Mouse (Mus musculus) G1E (cell line): ENCODE data around the gene Sh3glb2. TPM values are rescaled to one million over a fixed set of nuclear protein-coding genes. Genes with fewer than 3 reads are reported as not detected.

Source experiments
- ATAC-seq: 2 replicates; pipeline ENCODE4 v1.8.0; 2016; ENCODE audit warnings: mild to moderate bottlenecking; ENCODE audit not compliant: insufficient number of reproducible peaks, poor library complexity, low FRiP score, severe bottlenecking; ENCODE audit errors: extremely low read depth
- DNase-seq: peaks from one replicate; pipeline ENCODE4 v3.0.0; 2012; ENCODE audit warnings: low spot score
- H3K27me3 ChIP-seq: 2 replicates; pipeline ENCODE4 v1.6.1; 2012; ENCODE audit warnings: mild to moderate bottlenecking, low read length, inconsistent platforms; ENCODE audit not compliant: insufficient read depth
- H3K36me3 ChIP-seq: replicated peaks from 2 replicates; pipeline ENCODE3; 2012; ENCODE audit warnings: mild to moderate bottlenecking, inconsistent platforms
- H3K4me1 ChIP-seq: 2 replicates; pipeline ENCODE4 v1.6.1; 2012; ENCODE audit warnings: low read depth, low read length, inconsistent platforms, mixed read lengths; ENCODE audit not compliant: insufficient read depth
- H3K4me3 ChIP-seq: 2 replicates; pipeline ENCODE4 v1.5.1; 2012; ENCODE audit warnings: low read depth, mild to moderate bottlenecking, inconsistent platforms, low read length, moderate library complexity, mixed read lengths
- H3K9me3 ChIP-seq: replicated peaks from 2 replicates; pipeline ENCODE4 v1.6.1; 2012; ENCODE audit warnings: inconsistent platforms
- CTCF ChIP-seq: IDR thresholded peaks from 2 replicates; pipeline ENCODE4 v1.5.1; 2012; ENCODE audit warnings: low read depth, low read length, inconsistent platforms, mixed read lengths
- GATA1 ChIP-seq: IDR thresholded peaks from 2 replicates; pipeline ENCODE4 v1.6.1; 2012; ENCODE audit warnings: borderline replicate concordance, low read length, inconsistent platforms, mixed read lengths
- GATA2 ChIP-seq: IDR thresholded peaks from 2 replicates; pipeline ENCODE4 v1.6.1; 2012; ENCODE audit warnings: low read depth, low read length, inconsistent platforms, borderline replicate concordance
- POLR2AphosphoS5 ChIP-seq: IDR thresholded peaks from 2 replicates; pipeline ENCODE4 v1.6.1; 2012; ENCODE audit warnings: low read depth, low read length, inconsistent platforms; ENCODE audit not compliant: insufficient replicate concordance
- TAL1 ChIP-seq: conservative IDR thresholded peaks from 2 replicates; pipeline ENCODE4 v1.6.1; 2012; ENCODE audit warnings: low read depth, low read length, inconsistent platforms, mixed read lengths
- polyA plus RNA-seq: library from polyadenylated mRNA; stranded (reverse); fragments of >175 nt; gene quantifications from 2 replicates; pipeline ENCODE4 v1.2.3, GENCODE M21; 2012
- total RNA-seq, 2 experiments: library from RNA; stranded (forward) in 1 of 2; stranded (reverse) in 1 of 2; fragments of 200-1000 nt in 1 of 2; fragments of >200 nt in 1 of 2; fragmentation: Nextera tagmentation in 1 of 2; gene quantifications; 2 replicates each; pipeline ENCODE4 v1.2.3; 2014 to 2017

Sh3glb2 gene
- total and polyA plus RNA-seq, 3 experiments = 20.8 to 31.3 (median 24.9) TPM

DNA sequence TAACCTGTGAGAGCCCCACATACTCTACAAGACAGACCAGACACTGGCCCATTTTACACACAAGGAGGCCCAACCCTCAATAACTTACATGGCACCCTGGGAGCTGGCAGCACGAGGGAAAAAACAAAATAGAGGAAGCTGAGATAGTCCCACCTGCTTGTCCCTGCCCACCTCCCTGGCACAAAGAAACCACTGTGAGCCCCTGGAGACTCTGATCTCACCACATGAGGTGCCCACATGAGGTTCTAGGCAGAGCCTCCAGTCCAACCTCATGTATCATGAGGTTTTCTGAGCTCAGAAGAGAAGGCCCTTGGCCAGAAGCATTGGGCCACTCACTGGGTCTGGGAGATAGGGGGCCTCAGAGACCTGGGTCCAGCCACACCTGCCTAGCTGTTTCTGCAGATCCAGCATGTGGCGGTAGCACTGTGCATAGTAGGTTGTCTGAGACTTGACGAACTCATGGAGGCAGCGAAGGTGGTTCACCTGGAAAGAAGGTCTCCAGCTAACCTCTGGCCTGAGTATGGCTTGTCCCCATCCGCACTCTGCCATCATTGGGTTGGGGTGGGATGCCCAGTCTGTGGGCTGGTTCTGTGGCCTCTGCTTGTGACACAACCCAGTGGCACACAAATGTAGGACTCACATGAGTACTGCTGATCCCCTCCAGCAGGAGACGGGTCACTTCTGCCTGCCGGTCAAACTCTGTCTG lies 13.0 kb downstream of the Sh3glb2 start:
- Histone ChIP-seq H3K4me1 (peaks cover 17% of the 10 kb centered on the region), H3K9me3 (no peaks in the 10 kb centered on the region), H3K27me3 (no peaks in the 10 kb centered on the region), H3K36me3 (peaks cover 100% of the 10 kb centered on the region), H3K4me3 (no peak overlapping the region)
- TF ChIP-seq CTCF = no peak
- TF ChIP-seq POLR2AphosphoS5 = no peak
- no peak for TF ChIP-seq TAL1
- DNase-seq = no peak
- ATAC-seq = no peak

DNA sequence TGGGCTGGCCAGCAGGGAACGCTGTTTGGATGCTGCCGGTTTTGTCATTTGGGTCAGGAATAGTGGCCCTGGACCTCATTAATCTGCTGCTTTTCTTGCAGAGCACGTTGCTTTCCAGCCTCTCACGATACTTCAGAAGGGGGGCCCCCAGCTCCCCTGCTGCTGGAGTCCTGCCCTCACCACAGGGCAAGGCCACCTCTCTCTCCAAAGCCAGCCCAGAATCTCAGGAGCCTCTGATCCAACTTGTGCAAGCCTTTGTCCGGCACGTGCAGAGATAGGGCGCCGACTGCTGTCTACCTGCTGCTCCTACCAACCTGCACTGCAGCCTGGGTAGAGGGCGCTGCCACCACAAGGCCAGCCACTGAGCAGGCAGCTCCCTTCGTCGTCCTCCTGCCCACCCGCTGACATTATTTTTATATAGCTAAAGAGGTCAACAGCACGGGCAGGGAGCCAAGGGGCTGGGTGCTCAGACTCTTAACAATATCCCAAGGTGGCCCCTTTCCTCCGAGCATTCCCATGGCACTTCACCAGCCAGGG lies 15.5 kb downstream of the Sh3glb2 start:
- H3K4me1 ChIP-seq = peaks cover 2% of the 10 kb centered on the region
- DNase-seq (no peak), ATAC-seq (no peak)
- H3K27me3 ChIP-seq = no peaks in the 10 kb centered on the region
- no peaks in the 10 kb centered on the region for H3K9me3 ChIP-seq
- peaks cover 100% of the 10 kb centered on the region for H3K36me3 ChIP-seq
- TF ChIP-seq CTCF = no peak
- TF ChIP-seq GATA2 = no peak
- no peak for TF ChIP-seq POLR2AphosphoS5
- no peak for TF ChIP-seq GATA1
- TF ChIP-seq TAL1 = no peak
- H3K4me3 ChIP-seq = no peak overlapping the region

DNA sequence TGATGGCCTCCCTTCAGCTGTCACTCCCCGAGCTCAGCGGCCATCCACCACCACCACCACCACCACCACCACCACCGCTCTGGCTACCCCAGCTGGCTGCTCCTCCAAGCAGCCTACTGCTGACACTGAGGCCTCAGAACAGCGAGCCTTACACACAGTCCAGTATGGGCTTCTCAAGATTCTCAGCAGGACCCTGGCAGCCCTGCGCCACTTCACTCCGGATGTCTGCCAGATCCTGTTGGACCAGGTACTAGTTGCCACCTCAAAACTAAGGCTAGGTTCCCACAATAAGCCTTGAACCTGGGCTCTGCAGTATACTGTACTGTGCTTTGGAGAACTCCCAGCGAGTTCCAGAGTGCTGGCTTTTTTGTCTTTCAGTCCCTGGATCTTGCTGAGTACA lies 16.6 kb downstream of the Sh3glb2 start:
- H3K4me1 ChIP-seq = peaks cover 2% of the 10 kb centered on the region
- no peak overlapping the region for H3K4me3 ChIP-seq
- no peak for DNase-seq
- TF ChIP-seq TAL1 (no peak), GATA1 (no peak), CTCF (no peak), POLR2AphosphoS5 (no peak), GATA2 (no peak)
- ATAC-seq = no peak
- H3K36me3 ChIP-seq = peaks cover 100% of the 10 kb centered on the region
- H3K27me3 ChIP-seq = no peaks in the 10 kb centered on the region
- no peaks in the 10 kb centered on the region for H3K9me3 ChIP-seq

DNA sequence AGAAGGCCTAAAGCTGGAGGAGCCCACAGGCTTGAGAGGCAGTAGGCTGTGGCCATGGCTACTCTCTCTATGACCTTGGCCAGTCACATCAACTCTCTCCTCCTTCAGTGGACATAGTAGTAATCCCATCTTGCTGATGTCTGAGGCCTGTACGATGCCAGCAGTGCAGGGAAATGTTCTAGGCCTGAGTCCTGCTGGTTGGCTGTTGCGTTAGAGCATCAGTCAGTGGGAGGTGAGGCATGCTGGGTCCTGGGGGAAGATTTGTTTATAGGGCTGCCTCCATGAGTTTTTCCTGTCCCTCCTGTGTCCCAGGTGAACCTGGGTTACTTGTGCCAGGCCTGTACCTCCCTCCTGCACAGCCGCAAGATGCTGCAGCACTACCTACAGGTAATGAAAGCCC lies 17.1 kb downstream of the Sh3glb2 start:
- DNase-seq (no peak), ATAC-seq (no peak)
- Histone ChIP-seq H3K36me3 (peaks cover 100% of the 10 kb centered on the region), H3K4me3 (no peak overlapping the region), H3K27me3 (no peaks in the 10 kb centered on the region), H3K9me3 (no peaks in the 10 kb centered on the region), H3K4me1 (peaks cover 2% of the 10 kb centered on the region)
- TF ChIP-seq GATA1 = no peak
- no peak for TF ChIP-seq GATA2
- TF ChIP-seq CTCF = no peak
- TF ChIP-seq POLR2AphosphoS5 = no peak
- TF ChIP-seq TAL1 = no peak

DNA sequence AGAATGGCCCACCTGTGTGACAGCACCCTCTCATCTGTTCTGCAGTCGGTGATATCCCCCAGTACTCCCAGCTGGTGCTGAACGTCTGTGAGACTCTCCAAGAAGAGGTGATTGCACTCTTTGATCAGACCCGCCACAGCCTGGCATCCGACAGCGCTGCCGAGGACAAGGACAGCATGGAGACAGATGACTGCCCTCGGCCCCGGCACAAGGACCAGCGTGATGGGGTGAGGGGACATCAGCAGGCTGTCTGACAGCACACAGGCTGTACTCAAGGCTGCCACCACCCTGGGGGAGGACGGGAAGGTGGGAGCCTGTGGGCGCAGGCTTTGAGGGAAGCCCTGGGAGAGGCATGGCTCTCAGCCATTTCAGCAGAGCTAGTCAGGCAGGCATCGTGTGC lies 22.0 kb downstream of the Sh3glb2 start:
- no peak overlapping the region for H3K4me3 ChIP-seq
- H3K4me1 ChIP-seq = no peaks in the 10 kb centered on the region; the same call in 1 of the 2 replicates
- H3K36me3 ChIP-seq = peaks cover 100% of the 10 kb centered on the region
- ATAC-seq (no peak), DNase-seq (no peak)
- H3K27me3 ChIP-seq = no peaks in the 10 kb centered on the region
- H3K9me3 ChIP-seq = no peaks in the 10 kb centered on the region
- TF ChIP-seq GATA1 (no peak), TAL1 (no peak), GATA2 (no peak), POLR2AphosphoS5 (no peak), CTCF (no peak)

DNA sequence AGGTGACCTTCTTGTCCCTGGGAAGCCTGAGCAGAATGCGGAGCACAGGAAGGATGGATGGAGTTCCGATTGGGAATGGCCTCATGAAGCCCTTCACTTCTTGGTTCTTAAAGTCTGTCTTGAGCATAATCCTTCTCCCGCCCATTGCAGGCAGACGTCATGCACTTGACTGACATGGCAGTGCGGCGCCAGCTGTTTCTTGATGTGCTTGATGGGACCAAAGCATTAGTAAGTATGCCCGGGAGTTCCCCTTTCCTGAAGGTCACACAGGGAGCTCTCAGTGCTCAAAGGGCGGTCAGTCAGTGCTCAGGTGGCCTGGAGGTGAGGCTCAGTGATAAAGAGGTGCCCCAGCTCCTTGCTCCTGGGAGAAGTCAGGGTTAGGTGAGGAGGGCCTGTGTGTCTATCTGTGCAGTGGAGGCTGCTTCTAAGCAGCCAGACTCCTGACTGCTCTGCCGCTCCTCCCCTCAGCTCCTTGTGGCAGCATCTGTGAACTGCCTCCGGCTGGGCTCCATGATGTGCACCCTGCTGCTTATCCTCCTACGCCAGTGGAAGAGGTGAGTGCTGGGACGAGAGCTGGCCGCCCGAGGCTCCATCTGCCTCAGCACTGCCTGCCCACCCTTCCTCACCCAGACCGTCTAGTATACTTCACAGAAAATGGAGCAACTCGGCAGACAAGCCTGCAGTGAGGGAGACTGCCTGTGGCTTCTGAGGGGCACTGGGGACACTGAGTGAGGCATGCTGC lies 22.8 kb downstream of the Sh3glb2 start:
- Histone ChIP-seq H3K9me3 (no peaks in the 10 kb centered on the region), H3K4me1 (no peaks in the 10 kb centered on the region; the same call in 1 of the 2 replicates), H3K4me3 (no peak overlapping the region), H3K36me3 (peaks cover 100% of the 10 kb centered on the region), H3K27me3 (no peaks in the 10 kb centered on the region)
- no peak for DNase-seq
- no peak for ATAC-seq
- TF ChIP-seq TAL1 (no peak), GATA2 (no peak), CTCF (no peak), GATA1 (no peak), POLR2AphosphoS5 (no peak)
